Mouse (Mus musculus) cerebellum, adult 2 months (tissue): ENCODE results near the gene Atp5g2. TPM values are rescaled to one million over a fixed set of nuclear protein-coding genes. Genes with fewer than 3 reads are reported as not detected.

Experiments
- DNase-seq, 2 experiments: peaks; one replicate each; pipeline ENCODE4 v3.0.0; 2021
- H3K27ac ChIP-seq: fragments of 200-500 bp; 2 replicates; pipeline ENCODE4 v1.5.1; 2012; ENCODE audit warnings: low read length, control low read depth, inconsistent platforms; ENCODE audit not compliant: insufficient read depth
- H3K27me3 ChIP-seq: fragments of 200-500 bp; 2 replicates; pipeline ENCODE4 v1.6.1; 2012; ENCODE audit warnings: inconsistent platforms, mild to moderate bottlenecking, low read length, moderate library complexity; ENCODE audit not compliant: control insufficient read depth, insufficient read depth
- H3K4me1 ChIP-seq: fragments of 200-500 bp; 2 replicates; pipeline ENCODE4 v1.6.1; 2011; ENCODE audit warnings: low read length; ENCODE audit not compliant: control insufficient read depth, insufficient read depth
- H3K4me3 ChIP-seq: fragments of 200-500 bp; replicated peaks from 2 replicates; pipeline ENCODE3; 2011; ENCODE audit warnings: mild to moderate bottlenecking, low read depth, low read length, control low read depth; ENCODE audit not compliant: insufficient read depth
- CTCF ChIP-seq: fragments of 200-500 bp; IDR thresholded peaks from 2 replicates; pipeline ENCODE4 v1.5.1; 2011; ENCODE audit warnings: low read depth, mild to moderate bottlenecking, control low read depth, low read length, moderate library complexity, borderline replicate concordance; ENCODE audit not compliant: insufficient read depth
- POLR2A ChIP-seq: fragments of 200-500 bp; IDR thresholded peaks from 2 replicates; pipeline ENCODE4 v1.6.1; 2011; ENCODE audit warnings: low read length, control low read depth, borderline replicate concordance; ENCODE audit not compliant: insufficient read depth
- WGBS: fragments of 180-500 bp; shearing (Covaris S2); methylation state at CpG from one replicate; pipeline ENCODE4 v1.1.7; 2018; 5-methylcytosine and 5-hydroxymethylcytosine counted together
- polyA plus RNA-seq: library from polyadenylated mRNA; depleted of rRNA; stranded (reverse); fragments of >200 nt; gene quantifications from 2 replicates; pipeline ENCODE4 v1.2.3, GENCODE M21; 2012; rRNA removed

The Atp5g2 gene
- polyA plus RNA-seq = 391 and 398 TPM in 2 replicates

DNA sequence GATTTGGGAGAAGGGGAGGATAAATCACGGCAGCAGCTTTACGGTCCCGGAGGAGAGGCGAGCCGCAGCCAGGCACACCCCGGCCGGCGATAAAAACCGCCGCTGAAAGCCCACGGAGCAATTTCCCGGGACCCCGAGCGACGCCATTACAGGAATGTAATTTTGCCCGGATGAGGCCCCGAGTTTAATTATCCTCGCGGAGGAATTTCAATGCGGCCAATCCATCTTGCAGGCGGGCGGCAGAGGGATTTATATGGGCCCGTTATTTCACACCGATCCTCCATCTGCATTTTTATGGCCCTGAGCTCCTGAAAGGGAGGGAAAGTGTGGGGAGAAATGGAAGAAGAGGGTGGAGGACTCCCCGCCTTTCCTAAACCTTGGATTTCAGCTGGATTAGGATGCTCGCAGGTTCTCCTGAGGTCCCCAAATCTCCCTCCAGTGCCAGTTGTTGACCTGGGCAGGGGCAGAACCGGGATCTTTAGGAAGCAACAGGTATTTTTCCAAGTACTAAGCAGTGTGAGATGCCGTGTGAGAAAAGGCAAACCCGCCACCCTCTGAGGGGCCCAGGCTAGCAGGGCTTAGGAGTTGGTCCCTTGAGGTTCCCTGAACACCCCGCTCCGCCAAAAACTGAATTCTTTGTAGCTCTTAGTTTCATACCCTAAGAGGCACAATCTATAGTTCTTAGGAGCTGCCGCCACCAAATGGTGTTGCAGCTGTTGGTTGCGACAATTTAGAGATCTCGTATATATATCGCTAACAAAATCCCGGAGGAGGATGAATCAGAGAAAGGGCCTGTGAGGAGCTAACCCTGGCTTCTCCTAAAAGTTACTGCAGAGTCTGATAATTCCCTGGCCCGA is at the start of gene Atp5g2:
Gene Atp5g2, minus strand, starts transcription at position 138 of the 857 bp plus-strand sequence.
- H3K4me3 ChIP-seq = peak within 1 kb of the TSS; percentile 61
- H3K27me3 ChIP-seq = no peaks in the 10 kb centered on the region
- no peak for TF ChIP-seq POLR2A
- TF ChIP-seq CTCF = no peak
- peak within 1 kb of the TSS; percentile 96 for H3K27ac ChIP-seq
- DNase-seq = peak; percentile 52 to 67
- peaks cover 4% of the 10 kb centered on the region for H3K4me1 ChIP-seq
- WGBS = 9% methylated on average over 37 of the region's 37 CpGs

DNA sequence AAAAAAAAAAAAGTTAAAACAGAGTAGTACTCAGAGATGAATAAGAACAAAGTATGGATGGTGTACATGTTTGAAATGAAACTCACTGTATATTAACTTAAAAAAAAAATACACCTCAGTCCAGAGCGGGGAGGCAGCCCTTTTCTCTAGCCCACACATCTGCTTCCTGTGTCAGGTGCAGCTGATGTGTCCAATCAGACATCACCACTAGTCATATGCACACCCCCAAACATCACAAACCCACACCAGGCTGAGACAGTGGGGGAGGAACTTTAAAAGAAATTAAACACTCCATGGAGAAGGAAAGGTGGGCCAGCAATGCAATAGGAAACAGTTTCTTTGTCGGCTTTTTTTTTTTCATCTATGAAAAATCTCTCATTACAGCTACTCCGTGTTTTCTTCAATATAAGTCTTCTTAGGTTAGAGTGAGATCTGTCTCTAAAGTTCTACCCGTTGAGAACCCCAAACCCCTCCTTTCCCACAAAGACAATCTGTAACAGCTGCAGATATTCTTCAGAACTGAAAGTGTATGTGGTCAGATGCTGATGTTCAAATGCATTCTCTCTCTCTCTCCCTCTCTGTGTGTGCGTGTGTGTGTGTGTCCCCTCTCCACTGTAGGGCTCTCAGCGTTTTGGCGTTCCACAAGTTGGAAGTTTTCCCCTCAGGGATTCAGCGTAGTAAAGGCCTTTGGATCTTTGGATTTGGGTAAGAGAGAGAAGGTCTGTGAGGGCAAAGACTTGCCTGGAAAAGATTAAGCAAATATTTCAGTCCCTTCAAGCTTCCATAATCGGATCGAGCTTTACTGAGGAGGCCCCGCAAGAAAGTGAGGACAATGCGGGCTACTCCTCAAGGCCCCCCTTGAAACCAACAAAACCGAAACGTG is 49.1 kb upstream of the Atp5g2 start:
- TF ChIP-seq POLR2A = no peak
- TF ChIP-seq CTCF = no peak
- H3K4me1 ChIP-seq = peaks cover 3% of the 10 kb centered on the region; the same call in 1 of the 2 replicates
- peak overlapping the region; percentile 93 for H3K4me3 ChIP-seq
- H3K27me3 ChIP-seq = no peaks in the 10 kb centered on the region
- WGBS = 13% methylated on average over 14 of the region's 14 CpGs
- H3K27ac ChIP-seq = no peak overlapping the region
- no peak for DNase-seq

- Histone ChIP-seq H3K27ac (no peak overlapping the region), H3K4me3 (no peak overlapping the region), H3K4me1 (peaks cover 2% of the 10 kb centered on the region; the same call in 1 of the 2 replicates), H3K27me3 (no peaks in the 10 kb centered on the region)
- 75% methylated on average over 12 of the region's 12 CpGs for WGBS
- DNase-seq = no peak
- TF ChIP-seq POLR2A (no peak), CTCF (no peak)
These were observed 44.0 kb upstream of the Atp5g2 start for GRCm38 (mm10) chr15:102716132-102716531.

DNA sequence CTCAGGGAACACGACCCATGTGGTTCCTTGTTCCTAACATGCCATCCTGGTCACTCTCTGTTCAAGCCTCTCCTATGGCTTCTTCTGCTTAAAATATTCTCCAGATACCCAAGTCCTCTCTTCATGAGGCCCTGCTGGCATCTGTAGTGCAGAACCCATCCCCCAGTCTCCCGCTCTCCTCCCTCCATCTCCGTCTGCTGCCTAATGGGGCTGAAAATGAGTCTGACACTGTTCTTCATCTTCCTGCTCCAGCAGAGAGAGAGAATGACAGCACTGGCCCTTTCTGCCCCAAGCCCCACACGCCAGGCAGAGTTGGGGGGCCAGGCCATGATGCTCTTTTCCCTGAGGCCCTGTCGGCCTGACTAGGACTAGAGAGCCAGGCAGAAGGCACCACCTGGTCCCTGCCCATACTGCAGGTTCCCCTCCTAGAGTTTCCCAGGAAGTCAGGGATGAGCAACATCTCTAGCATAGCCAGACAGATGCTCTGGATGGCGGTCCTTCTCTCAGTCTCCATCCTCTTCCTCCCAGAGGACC is 35.7 kb upstream of the Atp5g2 start:
- no peak overlapping the region for H3K4me3 ChIP-seq
- H3K27me3 ChIP-seq = no peaks in the 10 kb centered on the region; the same call in 1 of the 2 replicates
- WGBS = 63% methylated on average over 6 of the region's 6 CpGs
- no peaks in the 10 kb centered on the region for H3K4me1 ChIP-seq
- no peak for TF ChIP-seq POLR2A
- TF ChIP-seq CTCF = no peak
- no peak overlapping the region for H3K27ac ChIP-seq
- DNase-seq = no peak

- no peak for TF ChIP-seq POLR2A
- no peak for TF ChIP-seq CTCF
- no peak for DNase-seq
- no peak overlapping the region for H3K27ac ChIP-seq
- no peak overlapping the region for H3K4me3 ChIP-seq
- no peaks in the 10 kb centered on the region for H3K4me1 ChIP-seq
- 65% methylated on average over 7 of the region's 7 CpGs for WGBS
- H3K27me3 ChIP-seq = no peaks in the 10 kb centered on the region; the same call in 1 of the 2 replicates
These were observed 33.9 kb upstream of the Atp5g2 start for GRCm38 (mm10) chr15:102705923-102706503.

GRCm38 (mm10) chr15:102705226-102705894 is 33.2 kb upstream of the Atp5g2 start:
- H3K27ac ChIP-seq = no peak overlapping the region
- no peak for DNase-seq
- no peak for TF ChIP-seq POLR2A
- no peaks in the 10 kb centered on the region; the same call in 1 of the 2 replicates for H3K27me3 ChIP-seq
- no peaks in the 10 kb centered on the region for H3K4me1 ChIP-seq
- no peak overlapping the region for H3K4me3 ChIP-seq
- 30% methylated on average over 9 of the region's 9 CpGs for WGBS

GRCm38 (mm10) chr15:102704806-102705205 is 32.7 kb upstream of the Atp5g2 start:
- H3K4me1 ChIP-seq = no peaks in the 10 kb centered on the region
- 69% methylated on average over 5 of the region's 5 CpGs for WGBS
- no peaks in the 10 kb centered on the region; the same call in 1 of the 2 replicates for H3K27me3 ChIP-seq
- no peak overlapping the region for H3K4me3 ChIP-seq
- H3K27ac ChIP-seq = no peak overlapping the region
- TF ChIP-seq CTCF (no peak), POLR2A (no peak)
- DNase-seq = no peak
